Mouse (Mus musculus) c-Kit-positive CD71-negative TER-119-negative erythroid progenitor cells, embryonic 14.5 days (primary cell): Measurements from ENCODE around the gene Ghrh.

Experiments used
- DNase-seq: peaks from one replicate; pipeline ENCODE4 v3.0.0-alpha.2; 2013; ENCODE audit warnings: low read depth

Ghrh gene

GRCm38 (mm10) chr2:157308273-157308917 is 38.9 kb downstream of the Ghrh start:
- DNase-seq = no peak

- DNase-seq = no peak
These were observed 39.5 kb downstream of the Ghrh start for GRCm38 (mm10) chr2:157307715-157308265.

DNA sequence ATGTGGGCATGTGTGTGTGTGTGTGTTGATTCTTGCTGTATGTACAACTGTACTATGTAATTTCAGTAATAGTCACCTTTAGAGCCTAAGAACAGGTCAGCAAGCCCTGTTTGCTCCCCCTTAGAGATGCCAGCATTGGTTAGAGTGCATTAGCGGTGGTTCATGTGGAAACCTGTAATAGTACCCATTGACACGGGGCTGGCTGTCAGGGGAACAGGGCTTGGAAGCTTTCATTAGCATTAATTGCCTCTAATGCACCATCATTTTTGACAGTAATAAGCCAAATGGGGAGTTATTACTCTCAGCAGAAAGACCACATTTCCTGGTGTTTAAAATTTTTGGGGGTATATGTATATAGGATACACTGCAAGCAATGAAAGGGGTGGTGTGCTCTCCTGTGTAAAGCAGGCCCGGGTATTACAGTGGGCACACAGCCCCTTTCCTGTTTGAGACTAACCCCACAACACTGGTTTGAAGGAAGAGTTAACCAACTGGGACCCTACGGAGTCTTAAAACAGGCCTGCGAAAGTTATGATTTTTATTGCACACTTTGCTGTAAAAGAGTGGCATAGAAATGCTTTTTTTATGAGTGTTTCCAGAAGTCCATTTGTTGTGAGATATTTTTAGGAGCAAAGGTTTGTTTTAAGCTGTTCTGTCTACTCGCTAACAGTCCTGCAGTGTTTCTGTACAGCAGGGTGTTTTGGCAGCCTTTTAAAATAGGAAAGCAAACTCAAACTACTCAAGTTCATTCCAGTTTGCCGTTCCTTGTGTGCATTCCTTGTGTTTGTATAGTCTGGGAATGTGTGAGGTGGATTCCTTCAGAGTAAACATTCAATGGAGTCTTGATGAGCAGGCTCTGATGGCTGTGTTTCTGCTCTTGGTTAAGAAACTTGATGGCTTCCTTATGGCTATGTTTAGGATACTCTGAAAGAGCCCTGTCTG is 40.9 kb downstream of the Ghrh start:
- DNase-seq = no peak

GRCm38 (mm10) chr2:157303096-157303495 is 44.2 kb downstream of the Ghrh start:
- no peak for DNase-seq

DNA sequence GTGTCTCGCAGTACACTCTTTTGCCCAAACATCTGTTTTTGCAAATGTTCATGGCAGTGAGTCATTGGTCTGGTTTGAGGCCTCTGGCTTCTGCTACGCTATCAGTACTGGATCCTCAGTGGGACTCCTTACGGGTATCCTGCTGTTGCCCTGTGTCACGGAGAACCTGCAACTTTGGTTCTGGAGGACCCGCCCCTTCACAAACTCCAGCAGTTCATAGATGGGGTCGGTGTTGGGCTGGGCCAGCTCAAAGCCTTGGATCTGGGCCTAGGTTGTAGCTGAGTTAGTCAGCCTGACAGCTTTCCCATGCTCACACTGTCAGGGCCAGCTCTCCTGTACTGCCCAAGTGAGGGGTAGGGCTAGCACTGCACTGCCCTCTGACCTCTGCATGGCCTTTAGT is 47.3 kb downstream of the Ghrh start:
- DNase-seq = no peak

DNA sequence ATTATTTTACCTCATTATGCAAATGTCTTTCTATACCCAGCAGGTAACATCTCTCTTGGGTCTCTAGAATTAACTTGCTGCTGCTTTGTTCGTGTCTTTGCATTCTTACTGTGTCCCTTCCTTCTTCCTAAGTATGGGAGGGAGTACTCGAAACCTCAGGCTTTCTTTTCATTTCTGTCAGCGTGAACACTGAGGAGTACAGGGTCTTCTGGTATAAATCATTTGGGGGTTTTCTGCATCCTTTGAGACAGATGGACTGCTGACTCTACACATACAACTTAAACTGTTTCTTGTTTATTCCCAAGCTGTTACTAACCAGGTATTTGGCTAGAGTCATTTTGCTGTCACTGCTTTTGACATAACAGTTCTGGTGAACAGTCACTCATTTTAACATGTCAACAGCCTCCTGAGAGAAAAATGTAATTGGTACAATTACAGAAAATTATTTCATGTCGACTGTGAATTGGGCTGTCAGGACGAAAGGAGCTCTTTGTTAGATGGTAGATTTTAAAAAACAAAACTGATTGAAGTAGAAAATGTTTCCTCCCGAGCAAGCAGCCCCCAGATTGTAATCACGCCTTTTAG is 51.1 kb downstream of the Ghrh start:
- DNase-seq = no peak

DNA sequence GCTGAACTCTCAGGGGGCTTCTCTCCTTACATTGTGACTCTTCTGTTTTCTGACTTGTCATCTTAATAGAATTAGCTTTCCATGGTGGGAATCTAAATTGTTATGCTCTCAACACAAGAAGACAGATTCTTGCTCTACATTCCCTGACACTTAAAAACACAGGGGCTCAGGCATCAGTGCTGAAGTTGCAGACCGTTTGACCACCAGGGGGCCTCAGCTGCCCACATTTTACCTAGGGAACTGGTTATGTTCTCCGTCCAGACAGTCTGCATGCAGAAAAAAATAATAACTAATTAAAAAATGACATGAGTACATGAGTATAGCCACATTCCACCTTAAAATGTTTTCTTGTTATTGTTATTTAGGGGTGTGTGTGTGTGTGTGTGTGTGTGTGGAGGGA is 55.2 kb downstream of the Ghrh start:
- DNase-seq = peak; percentile 49

DNA sequence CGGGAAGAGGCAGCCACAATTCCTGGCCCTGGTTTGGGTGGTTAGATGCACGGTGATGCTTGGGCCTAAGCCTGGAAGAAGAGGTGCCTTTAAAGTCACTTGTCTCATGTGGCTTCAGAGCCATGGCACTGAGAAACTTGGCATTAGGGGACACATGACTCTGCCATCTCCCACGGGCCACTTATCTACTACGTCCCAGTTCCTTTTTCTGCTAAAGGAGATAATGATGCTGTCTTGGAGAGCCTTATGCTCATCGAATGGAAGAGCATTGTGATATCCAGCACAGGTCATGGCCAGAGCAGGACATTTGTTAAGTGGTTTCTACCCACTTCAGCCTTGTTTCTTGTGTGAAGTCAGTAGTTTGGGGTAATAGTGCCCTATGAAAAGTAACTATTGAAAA is 58.3 kb downstream of the Ghrh start:
- no peak for DNase-seq

- DNase-seq = peak; percentile 55
These were observed 59.8 kb downstream of the Ghrh start for GRCm38 (mm10) chr2:157287542-157287941.

DNA sequence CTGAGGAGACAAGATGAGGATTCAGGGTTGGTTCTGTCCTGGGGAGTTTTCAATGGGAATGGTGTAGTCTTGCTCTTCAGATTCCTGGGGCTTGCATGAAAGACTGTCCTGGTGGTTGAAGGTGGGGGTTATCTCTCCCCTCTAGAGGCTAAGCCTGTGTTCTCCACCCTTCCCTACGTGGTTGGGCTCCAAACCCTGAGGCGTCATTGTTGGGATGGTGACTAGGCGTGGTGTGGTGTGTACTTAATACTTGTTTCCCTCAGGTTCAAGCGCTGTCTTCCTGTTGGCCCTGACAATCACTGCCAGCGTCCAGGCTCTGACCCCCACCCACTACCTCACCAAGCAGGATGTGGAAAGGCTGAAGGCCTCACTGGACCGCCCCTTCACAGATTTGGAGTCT is 64.0 kb downstream of the Ghrh start:
- no peak for DNase-seq
